Mouse (Mus musculus) embryonic stem cell, embryonic (primary cell): Measurements from ENCODE around the gene Cerk.

Source experiments
- CTCF ChIA-PET, 4 experiments: fragments of 300-600 bp in 2 of 4; fragments of 350-600 bp in 2 of 4; sonication (Branson Sonifier 250); formaldehyde crosslinking; loops; one replicate each; lab custom pipeline; 2022; ENCODE audit warnings: inconsistent platforms in 2 of 4; lab: Charles Lee
- POLR2A ChIA-PET, 4 experiments: fragments of 300-600 bp in 2 of 4; fragments of 350-600 bp in 2 of 4; sonication (Branson Sonifier 250); formaldehyde crosslinking; loops; one replicate each; lab custom pipeline; 2022; ENCODE audit warnings: antibody characterized with exemption in 4 of 4, inconsistent platforms in 1 of 4; lab: Charles Lee

The Cerk gene

GRCm38 (mm10) chr15:86177703-86178251, 8.2 kb downstream of the Cerk start:
- CTCF ChIA-PET, result interaction anchor here in 3 of 4 experiments (0.5 to 1.0 kb wide), 3 partner anchors 11 to 44 kb away, joined by 3 to 10 read pairs (median 4); no protein-coding TSS in a partner anchor
- POLR2A ChIA-PET, result interaction anchor here in 2 of 4 experiments (0.7 to 2.4 kb wide), 8 partner anchors 9 to 28 kb away, joined by 3 to 23 read pairs (median 4); no protein-coding TSS in a partner anchor

GRCm38 (mm10) chr15:86176771-86177702, 8.9 kb downstream of the Cerk start:
- ChIA-PET CTCF (interaction anchor here in 3 of 4 experiments (0.5 to 1.0 kb wide), 5 partner anchors 12 to 241 kb away, joined by 3 to 10 read pairs (median 5); no protein-coding TSS in a partner anchor), POLR2A (interaction anchor here in 2 of 4 experiments (0.6 to 2.4 kb wide), 11 partner anchors 8 to 429 kb away, joined by 3 to 23 read pairs (median 4); partner anchors contain the start of gene Cerk (in 1 of the 2))

GRCm38 (mm10) chr15:86176166-86176565, 9.8 kb downstream of the Cerk start:
- POLR2A ChIA-PET, result interaction anchor here in 2 of 4 experiments (1.7 to 2.4 kb wide), 4 partner anchors 7 to 10 kb away, joined by 5 to 23 read pairs (median 8); partner anchors contain the start of gene Cerk (in 1 of the 2)
- CTCF ChIA-PET, result interaction anchor here in 1 of 4 experiments (0.8 kb wide), 1 partner anchor 54 kb away, joined by 5 read pairs; no protein-coding TSS in a partner anchor

- ChIA-PET POLR2A (interaction anchor here in 3 of 4 experiments (0.5 to 2.6 kb wide), 8 partner anchors 9 to 806 kb away, joined by 3 to 9 read pairs (median 4); partner anchors contain the start of gene Cerk (in 1 of the 3)), CTCF (no interaction called here)
Observed at GRCm38 (mm10) chr15:86175253-86176050, 10.5 kb downstream of the Cerk start.

GRCm38 (mm10) chr15:86173136-86173985, 12.6 kb downstream of the Cerk start:
- ChIA-PET POLR2A (interaction anchor here (0.6 to 3.8 kb wide), 13 partner anchors 8 to 140 kb away, joined by 3 to 26 read pairs (median 4); partner anchors contain the start of genes Celsr1 (in 1 of the 4) and Cerk (in 1 of the 4)), CTCF (interaction anchor here in 3 of 4 experiments (0.6 to 1.5 kb wide), 8 partner anchors 9 to 260 kb away, joined by 3 to 6 read pairs (median 4); no protein-coding TSS in a partner anchor)

- POLR2A ChIA-PET, result interaction anchor here in 2 of 4 experiments (0.8 to 9.8 kb wide), 9 partner anchors 7 to 32 kb away, joined by 3 to 107 read pairs (median 5); partner anchors contain the start of gene Cerk (in 1 of the 2)
- CTCF ChIA-PET, result no interaction called here
Observed at GRCm38 (mm10) chr15:86172526-86172925, 13.4 kb downstream of the Cerk start.

- CTCF ChIA-PET, result interaction anchor here in 1 of 4 experiments (0.8 kb wide), 1 partner anchor 14 kb away, joined by 4 read pairs; no protein-coding TSS in a partner anchor
- POLR2A ChIA-PET, result interaction anchor here in 2 of 4 experiments (0.5 to 9.8 kb wide), 7 partner anchors 11 to 405 kb away, joined by 3 to 107 read pairs (median 3); partner anchors contain the start of gene Cerk (in 1 of the 2)
Observed at GRCm38 (mm10) chr15:86172124-86172523, 13.8 kb downstream of the Cerk start.

GRCm38 (mm10) chr15:86171316-86171715, 14.6 kb downstream of the Cerk start:
- ChIA-PET CTCF (interaction anchor here in 1 of 4 experiments (0.8 kb wide), 2 partner anchors 15 to 32 kb away, joined by 3 to 4 read pairs; no protein-coding TSS in a partner anchor), POLR2A (interaction anchor here in 2 of 4 experiments (0.8 to 9.8 kb wide), 7 partner anchors 12 to 372 kb away, joined by 3 to 107 read pairs (median 3); partner anchors contain the start of gene Cerk (in 1 of the 2))

- CTCF ChIA-PET, result interaction anchor here in 1 of 4 experiments (1.5 kb wide), 1 partner anchor 34 kb away, joined by 5 read pairs; no protein-coding TSS in a partner anchor
- POLR2A ChIA-PET, result interaction anchor here in 3 of 4 experiments (0.6 to 9.8 kb wide), 13 partner anchors 12 to 44 kb away, joined by 3 to 107 read pairs (median 22); partner anchors contain the start of genes Cerk (in 1 of the 3) and Tbc1d22a (in 1 of the 3)
Observed at GRCm38 (mm10) chr15:86169817-86170110, 16.2 kb downstream of the Cerk start.

GRCm38 (mm10) chr15:86168941-86169816, 16.8 kb downstream of the Cerk start:
- CTCF ChIA-PET, result interaction anchor here (0.5 to 2.1 kb wide), 11 partner anchors 10 to 329 kb away, joined by 3 to 6 read pairs (median 5); no protein-coding TSS in a partner anchor
- POLR2A ChIA-PET, result interaction anchor here in 3 of 4 experiments (0.6 to 9.8 kb wide), 35 partner anchors 8 to 535 kb away, joined by 3 to 107 read pairs (median 5); partner anchors contain the start of genes Cerk (in 2 of the 3), Celsr1 (in 1 of the 3) and Tbc1d22a (in 1 of the 3)

GRCm38 (mm10) chr15:86168505-86168867, 17.5 kb downstream of the Cerk start:
- ChIA-PET POLR2A (interaction anchor here in 3 of 4 experiments (0.6 to 9.8 kb wide), 34 partner anchors 9 to 534 kb away, joined by 3 to 107 read pairs (median 5); partner anchors contain the start of genes Cerk (in 2 of the 3), Celsr1 (in 1 of the 3) and Tbc1d22a (in 1 of the 3)), CTCF (interaction anchor here (0.5 to 2.1 kb wide), 11 partner anchors 9 to 328 kb away, joined by 3 to 6 read pairs (median 5); no protein-coding TSS in a partner anchor)

GRCm38 (mm10) chr15:86167787-86168504, 18.0 kb downstream of the Cerk start:
- CTCF ChIA-PET, result interaction anchor here (0.5 to 2.1 kb wide), 9 partner anchors 9 to 874 kb away, joined by 3 to 6 read pairs (median 5); no protein-coding TSS in a partner anchor
- POLR2A ChIA-PET, result interaction anchor here in 3 of 4 experiments (0.6 to 9.8 kb wide), 35 partner anchors 9 to 533 kb away, joined by 3 to 107 read pairs (median 5); partner anchors contain the start of genes Cerk (in 1 of the 3) and Tbc1d22a (in 1 of the 3)

GRCm38 (mm10) chr15:86167032-86167655, 18.8 kb downstream of the Cerk start:
- CTCF ChIA-PET, result interaction anchor here (0.5 to 1.8 kb wide), 6 partner anchors 8 to 873 kb away, joined by 3 to 6 read pairs (median 4); no protein-coding TSS in a partner anchor
- POLR2A ChIA-PET, result interaction anchor here in 2 of 4 experiments (0.8 to 9.8 kb wide), 23 partner anchors 8 to 163 kb away, joined by 3 to 107 read pairs (median 6); partner anchors contain the start of genes Cerk (in 1 of the 2) and Gramd4 (in 1 of the 2)
